ENCODE assay signal across 26 mouse cellular contexts in genomic region chr12:108230077-108230476, GRCm38 (mm10). TPM values are rescaled to one million over a fixed set of nuclear protein-coding genes. Genes with fewer than 3 reads are reported as not detected.
A peak's percentile ranks its signal among the peaks of the same experiment; 100 is the strongest.
DNase-seq lines count a peak whose midpoint lies in the region; ATAC-seq and TF ChIP-seq lines count a peak whose summit lies in the region.
"Had no signal": no experiment of that assay in that cellular context is flagged by ENCODE, and none has a peak within 500 bp of the region (broad histone marks: within the 10 kb centered on the region; RNA-seq: fewer than 3 reads in every experiment).

No protein-coding gene starts in this region.

- H3K9me3 ChIP-seq in forebrain, embryonic 10.5 days = peaks cover 6% of the 10 kb centered on the region; the same call in 1 of the 2 replicates
- 0 out of 2 replicates have a peak, but pooled peaks cover 6% of the 10 kb centered on the region for H3K9me3 ChIP-seq in forebrain, embryonic 12.5 days
- H3K9me3 ChIP-seq in heart, embryonic 12.5 days (replicated peaks) = no peaks in the 10 kb centered on the region
- H3K9me3 ChIP-seq in hindbrain, embryonic 10.5 days = peaks cover 7% of the 10 kb centered on the region
- no peaks in the 10 kb centered on the region for H3K9me3 ChIP-seq in hindbrain, postnatal 0 days (ENCODE audit: low read length)
- no peaks in the 10 kb centered on the region for H3K9me3 ChIP-seq in midbrain, embryonic 12.5 days
- H3K9me3 ChIP-seq in midbrain, embryonic 14.5 days (ENCODE audit: control insufficient read depth, low read length) = no peaks in the 10 kb centered on the region
- H3K9me3 ChIP-seq: embryonic facial prominence, embryonic 10.5 days; embryonic facial prominence, embryonic 13.5 days had no signal

- no peak for ATAC-seq in forebrain, embryonic 12.5 days (ENCODE audit: low FRiP score)
- ATAC-seq in heart, embryonic 12.5 days (ENCODE audit: insufficient number of reproducible peaks, low FRiP score) = no peak
- no peak for ATAC-seq in hindbrain, postnatal 0 days
- no peak for ATAC-seq in midbrain, embryonic 12.5 days (ENCODE audit: low FRiP score, low read depth)
- ATAC-seq in midbrain, embryonic 14.5 days (ENCODE audit: low FRiP score, low TSS enrichment) = no peak
- ATAC-seq: CD4-positive, CD25-positive, alpha-beta regulatory T cell, adult 4 months; forebrain, embryonic 14.5 days; forebrain, postnatal 0 days; intestine, postnatal 0 days had no signal

- no peak overlapping the region for H3K4me3 ChIP-seq in forebrain, embryonic 10.5 days
- H3K4me3 ChIP-seq in forebrain, embryonic 12.5 days (replicated peaks) = no peak overlapping the region
- H3K4me3 ChIP-seq in heart, embryonic 12.5 days = no peak overlapping the region
- no peak overlapping the region for H3K4me3 ChIP-seq in hindbrain, embryonic 10.5 days
- no peak overlapping the region for H3K4me3 ChIP-seq in hindbrain, postnatal 0 days (ENCODE audit: low read length)
- H3K4me3 ChIP-seq in midbrain, embryonic 12.5 days = no peak overlapping the region
- H3K4me3 ChIP-seq in midbrain, embryonic 14.5 days (replicated peaks; ENCODE audit: low read depth, low read length) = no peak overlapping the region
- H3K4me3 ChIP-seq: embryonic facial prominence, embryonic 10.5 days; embryonic facial prominence, embryonic 13.5 days; erythroblast, embryonic 14.5 days; gastrocnemius, adult 2 months had no signal

- intact Hi-C loops in heart, postnatal 14 days (cut with DNase I) = no loop called here

- H3K27ac ChIP-seq in forebrain, embryonic 10.5 days = 0 out of 2 replicates have a peak overlapping the region, but pooled peaks have one; percentile 58
- no peak overlapping the region for H3K27ac ChIP-seq in forebrain, embryonic 12.5 days
- H3K27ac ChIP-seq in heart, embryonic 12.5 days (ENCODE audit: poor library complexity, severe bottlenecking) = no peak overlapping the region
- 0 out of 2 replicates have a peak overlapping the region, but pooled peaks have one; percentile 23 for H3K27ac ChIP-seq in hindbrain, embryonic 10.5 days
- no peak overlapping the region for H3K27ac ChIP-seq in hindbrain, postnatal 0 days
- H3K27ac ChIP-seq in midbrain, embryonic 12.5 days (replicated peaks) = peak overlapping the region; percentile 42; the same call in 1 of the 2 replicates
- H3K27ac ChIP-seq in midbrain, embryonic 14.5 days (replicated peaks; ENCODE audit: low read depth, low read length) = no peak overlapping the region
- H3K27ac ChIP-seq: embryonic facial prominence, embryonic 10.5 days; embryonic facial prominence, embryonic 13.5 days; gastrocnemius, adult 2 months; hindbrain, embryonic 14.5 days had no signal

- DNase-seq in forebrain, embryonic 10.5 days (ENCODE audit: extremely low spot score, low spot score) = no peak
- DNase-seq in heart, postnatal 14 days = no peak
- DNase-seq in hindbrain, embryonic 10.5 days (ENCODE audit: low spot score) = no peak
- no peak for DNase-seq in hindbrain, postnatal 0 days (ENCODE audit: low spot score)
- DNase-seq in midbrain, embryonic 14.5 days = no peak
- DNase-seq: adrenal gland, adult 2 months; adrenal gland, postnatal 14 days; cerebellum, adult 11 months; cerebellum, adult 9-10 months; cerebellum, postnatal 36 days; embryo, embryonic 11 days; forebrain, postnatal 0 days; gastrocnemius, adult 2 months; gastrocnemius, postnatal 14 days; heart, adult 11 months; kidney, adult 2 months had no signal

- no peak for TF ChIP-seq CTCF in hindbrain, postnatal 0 days (IDR thresholded peaks at IDR 0.05; ENCODE audit: low read depth)

- H3K4me2 ChIP-seq in forebrain, embryonic 12.5 days = no peak overlapping the region
- no peak overlapping the region for H3K4me2 ChIP-seq in heart, embryonic 12.5 days
- no peak overlapping the region for H3K4me2 ChIP-seq in hindbrain, postnatal 0 days (ENCODE audit: low read depth, low read length)
- H3K4me2 ChIP-seq in midbrain, embryonic 12.5 days (replicated peaks) = no peak overlapping the region
- H3K4me2 ChIP-seq in midbrain, embryonic 14.5 days (ENCODE audit: low read length) = no peak overlapping the region
- H3K4me2 ChIP-seq: embryonic facial prominence, embryonic 13.5 days; hindbrain, embryonic 14.5 days had no signal

- H3K27me3 ChIP-seq in forebrain, embryonic 10.5 days (ENCODE audit: poor library complexity, severe bottlenecking) = no peaks in the 10 kb centered on the region
- H3K27me3 ChIP-seq in forebrain, embryonic 12.5 days = no peaks in the 10 kb centered on the region
- H3K27me3 ChIP-seq in heart, embryonic 12.5 days (replicated peaks) = no peaks in the 10 kb centered on the region
- H3K27me3 ChIP-seq in hindbrain, embryonic 10.5 days (ENCODE audit: insufficient read depth, poor library complexity, severe bottlenecking) = no peaks in the 10 kb centered on the region
- no peaks in the 10 kb centered on the region for H3K27me3 ChIP-seq in hindbrain, postnatal 0 days (ENCODE audit: insufficient read depth, low read length)
- H3K27me3 ChIP-seq in midbrain, embryonic 12.5 days = no peaks in the 10 kb centered on the region
- no peaks in the 10 kb centered on the region for H3K27me3 ChIP-seq in midbrain, embryonic 14.5 days (ENCODE audit: control insufficient read depth, insufficient read depth, low read length)
- H3K27me3 ChIP-seq: embryonic facial prominence, embryonic 13.5 days had no signal

- H3K36me3 ChIP-seq in forebrain, embryonic 10.5 days (replicated peaks) = peaks cover 4% of the 10 kb centered on the region; the same call in 1 of the 2 replicates
- no peaks in the 10 kb centered on the region for H3K36me3 ChIP-seq in forebrain, embryonic 12.5 days (replicated peaks)
- H3K36me3 ChIP-seq in heart, embryonic 12.5 days = no peaks in the 10 kb centered on the region
- peaks cover 9% of the 10 kb centered on the region; the same call in 1 of the 2 replicates for H3K36me3 ChIP-seq in hindbrain, embryonic 10.5 days
- H3K36me3 ChIP-seq in hindbrain, postnatal 0 days (ENCODE audit: insufficient read depth, low read length) = no peaks in the 10 kb centered on the region
- no peaks in the 10 kb centered on the region for H3K36me3 ChIP-seq in midbrain, embryonic 12.5 days
- H3K36me3 ChIP-seq in midbrain, embryonic 14.5 days (ENCODE audit: control insufficient read depth, insufficient read depth, low read length) = no peaks in the 10 kb centered on the region
- H3K36me3 ChIP-seq: embryonic facial prominence, embryonic 13.5 days had no signal

- 81% methylated on average over 12 of the region's 12 CpGs for WGBS in forebrain, embryonic 10.5 days
- WGBS in forebrain, embryonic 12.5 days = 83% methylated on average over 12 of the region's 12 CpGs
- 69% methylated on average over 12 of the region's 12 CpGs for WGBS in heart, embryonic 12.5 days
- WGBS in hindbrain, embryonic 10.5 days = 75% methylated on average over 12 of the region's 12 CpGs
- WGBS in hindbrain, postnatal 0 days = 74% methylated on average over 12 of the region's 12 CpGs
- WGBS in midbrain, embryonic 12.5 days = 82% methylated on average over 12 of the region's 12 CpGs
- WGBS in midbrain, embryonic 14.5 days = 80% methylated on average over 12 of the region's 12 CpGs

- peaks cover 88% of the 10 kb centered on the region for H3K4me1 ChIP-seq in forebrain, embryonic 10.5 days
- peaks cover 66% of the 10 kb centered on the region for H3K4me1 ChIP-seq in forebrain, embryonic 12.5 days
- peaks cover 79% of the 10 kb centered on the region for H3K4me1 ChIP-seq in heart, embryonic 12.5 days (replicated peaks)
- peaks cover 93% of the 10 kb centered on the region for H3K4me1 ChIP-seq in hindbrain, embryonic 10.5 days (replicated peaks)
- H3K4me1 ChIP-seq in hindbrain, postnatal 0 days (ENCODE audit: insufficient read depth, low read length) = peaks cover 18% of the 10 kb centered on the region
- peaks cover 59% of the 10 kb centered on the region for H3K4me1 ChIP-seq in midbrain, embryonic 12.5 days
- peaks cover 22% of the 10 kb centered on the region for H3K4me1 ChIP-seq in midbrain, embryonic 14.5 days (ENCODE audit: control insufficient read depth, insufficient read depth, low read length)

- no peak overlapping the region for H3K9ac ChIP-seq in forebrain, embryonic 12.5 days
- H3K9ac ChIP-seq in heart, embryonic 12.5 days = 0 out of 2 replicates have a peak overlapping the region, but pooled peaks have one; percentile 30
- H3K9ac ChIP-seq in hindbrain, postnatal 0 days (replicated peaks; ENCODE audit: low read length) = no peak overlapping the region
- H3K9ac ChIP-seq in midbrain, embryonic 12.5 days (replicated peaks) = no peak overlapping the region; the same call in 1 of the 2 replicates
- H3K9ac ChIP-seq in midbrain, embryonic 14.5 days (replicated peaks; ENCODE audit: low read length) = no peak overlapping the region
- H3K9ac ChIP-seq: embryonic facial prominence, embryonic 13.5 days; forebrain, postnatal 0 days; hindbrain, embryonic 14.5 days had no signal

RNA-seq across cellular contexts. Expression of gene Ccdc85c, which starts 45.1 kb away (rescaled TPM):
- polyA plus RNA-seq in forebrain, embryonic 10.5 days (2016; fragmentation: Nextera tagmentation; extraction: Ambion mirVana) = 13.5 and 14.6 TPM in 2 replicates
- polyA plus RNA-seq in forebrain, embryonic 12.5 days (2016; fragmentation: Nextera tagmentation; extraction: Ambion mirVana) = 10.7 and 14.7 TPM in 2 replicates
- polyA plus RNA-seq in heart, embryonic 12.5 days (2016; fragmentation: Nextera tagmentation; extraction: Ambion mirVana) = 5.9 and 6.0 TPM in 2 replicates
- total RNA-seq in heart, postnatal 14 days (2021) = 10 to 100 TPM; 33.2 to 35.2 TPM
- 14.3 and 16.0 TPM in 2 replicates for polyA plus RNA-seq in hindbrain, embryonic 10.5 days (2016; fragmentation: Nextera tagmentation; extraction: Ambion mirVana)
- 86.3 and 94.7 TPM in 2 replicates for total RNA-seq in hindbrain, postnatal 0 days (2014; rRNA removed)
- polyA plus RNA-seq in hindbrain, postnatal 0 days (2015; fragmentation: Nextera tagmentation; extraction: Ambion mirVana) = 16.9 and 17.0 TPM in 2 replicates
- 17.0 and 21.6 TPM in 2 replicates for polyA plus RNA-seq in midbrain, embryonic 12.5 days (2016; fragmentation: Nextera tagmentation; extraction: Ambion mirVana)
- polyA plus RNA-seq in midbrain, embryonic 14.5 days (2014; fragmentation: Nextera tagmentation; extraction: Ambion mirVana) = 20.9 and 22.3 TPM in 2 replicates

RNA-seq across cellular contexts. Expression of gene Ccnk, which starts 50.7 kb away (rescaled TPM):
- 3.2 and 3.9 TPM in 2 replicates for polyA plus RNA-seq in forebrain, embryonic 10.5 days (2016; fragmentation: Nextera tagmentation; extraction: Ambion mirVana)
- 4.7 and 5.4 TPM in 2 replicates for polyA plus RNA-seq in forebrain, embryonic 12.5 days (2016; fragmentation: Nextera tagmentation; extraction: Ambion mirVana)
- polyA plus RNA-seq in heart, embryonic 12.5 days (2016; fragmentation: Nextera tagmentation; extraction: Ambion mirVana) = 2.0 and 2.7 TPM in 2 replicates
- total RNA-seq in heart, postnatal 14 days (2021) = 10 to 100 TPM; 27.6 to 28.0 TPM
- 2.9 and 3.3 TPM in 2 replicates for polyA plus RNA-seq in hindbrain, embryonic 10.5 days (2016; fragmentation: Nextera tagmentation; extraction: Ambion mirVana)
- total RNA-seq in hindbrain, postnatal 0 days (2014; rRNA removed) = 8.0 and 10.7 TPM in 2 replicates
- polyA plus RNA-seq in hindbrain, postnatal 0 days (2015; fragmentation: Nextera tagmentation; extraction: Ambion mirVana) = 2.3 and 2.8 TPM in 2 replicates
- 3.8 and 4.0 TPM in 2 replicates for polyA plus RNA-seq in midbrain, embryonic 12.5 days (2016; fragmentation: Nextera tagmentation; extraction: Ambion mirVana)
- 6.0 and 7.4 TPM in 2 replicates for polyA plus RNA-seq in midbrain, embryonic 14.5 days (2014; fragmentation: Nextera tagmentation; extraction: Ambion mirVana)

RNA-seq across cellular contexts. Expression of gene Setd3, which starts 51.0 kb away (rescaled TPM):
- 75.2 and 76.3 TPM in 2 replicates for polyA plus RNA-seq in forebrain, embryonic 10.5 days (2016; fragmentation: Nextera tagmentation; extraction: Ambion mirVana)
- 103 and 112 TPM in 2 replicates for polyA plus RNA-seq in forebrain, embryonic 12.5 days (2016; fragmentation: Nextera tagmentation; extraction: Ambion mirVana)
- polyA plus RNA-seq in heart, embryonic 12.5 days (2016; fragmentation: Nextera tagmentation; extraction: Ambion mirVana) = 83.1 and 83.3 TPM in 2 replicates
- total RNA-seq in heart, postnatal 14 days (2021) = 10 to 100 TPM; 75.6 to 78.4 TPM
- 76.9 and 82.1 TPM in 2 replicates for polyA plus RNA-seq in hindbrain, embryonic 10.5 days (2016; fragmentation: Nextera tagmentation; extraction: Ambion mirVana)
- 57.4 and 61.3 TPM in 2 replicates for total RNA-seq in hindbrain, postnatal 0 days (2014; rRNA removed)
- polyA plus RNA-seq in hindbrain, postnatal 0 days (2015; fragmentation: Nextera tagmentation; extraction: Ambion mirVana) = 87.1 and 90.4 TPM in 2 replicates
- 97.7 and 99.4 TPM in 2 replicates for polyA plus RNA-seq in midbrain, embryonic 12.5 days (2016; fragmentation: Nextera tagmentation; extraction: Ambion mirVana)
- 75.5 and 93.3 TPM in 2 replicates for polyA plus RNA-seq in midbrain, embryonic 14.5 days (2014; fragmentation: Nextera tagmentation; extraction: Ambion mirVana)

Comparison
In these comparisons a context has a peak if more than half of its experiments do, and no peak if none do; other contexts are left out.
1. H3K27ac ChIP-seq: peak in forebrain, embryonic 10.5 days (single experiment), hindbrain, embryonic 10.5 days (single experiment) and midbrain, embryonic 12.5 days (single experiment); none in forebrain, embryonic 12.5 days (single experiment), heart, embryonic 12.5 days (single experiment), hindbrain, postnatal 0 days (single experiment) and midbrain, embryonic 14.5 days (single experiment).